Mouse (Mus musculus) ES-Bruce4 (cell line): ENCODE results near the gene Gtf2ird2.

Source experiments
- CTCF ChIP-seq: IDR thresholded peaks from one replicate; pipeline ENCODE4 v1.8.1; 2011; ENCODE audit warnings: low read depth, low read length
- EP300 ChIP-seq: IDR thresholded peaks from 2 replicates; pipeline ENCODE4 v1.6.1; 2011; ENCODE audit warnings: low read depth, low read length; ENCODE audit not compliant: insufficient read depth
- POLR2A ChIP-seq: IDR thresholded peaks from one replicate; pipeline ENCODE4 v1.8.1; 2011; ENCODE audit warnings: low read length; ENCODE audit not compliant: insufficient read depth

- no peak for TF ChIP-seq CTCF
- no peak for TF ChIP-seq POLR2A
- no peak for TF ChIP-seq EP300
Observed at GRCm38 (mm10) chr5:134266404-134266803, 82.6 kb downstream of the Gtf2ird2 start.
